Mouse (Mus musculus): ENCODE data around the gene Dync2h1. TPM values are rescaled to one million over a fixed set of nuclear protein-coding genes. Genes with fewer than 3 reads are reported as not detected.
"Not testable (repeated sequence)": the region's sequence is repeated elsewhere in the genome, so short reads cannot be mapped to it uniquely, and the experiment has no call there.

Gene Dync2h1
- polyA plus RNA-seq, 1 experiment from 2014 or later: 20.9 TPM

- Histone ChIP-seq H3K27me3 (ENCODE audit: insufficient read depth, poor library complexity, severe bottlenecking) (no peaks in the 10 kb centered on the region), H3K9me3 (peaks cover 2% of the 10 kb centered on the region; the same call in 1 of the 2 replicates), H3K4me3 (no peak overlapping the region), H3K4me1 (replicated peaks) (no peaks in the 10 kb centered on the region), H3K36me3 (peaks cover 38% of the 10 kb centered on the region), H3K27ac (no peak overlapping the region)
- no peak for DNase-seq (ENCODE audit: low spot score)
These were observed 190.0 kb downstream of the Dync2h1 start for GRCm38 (mm10) chr9:6994275-6994674.

- Histone ChIP-seq H3K4me3 (no peak overlapping the region), H3K4me1 (replicated peaks) (no peaks in the 10 kb centered on the region), H3K27ac (no peak overlapping the region), H3K9me3 (peaks cover 2% of the 10 kb centered on the region; the same call in 1 of the 2 replicates), H3K36me3 (peaks cover 51% of the 10 kb centered on the region), H3K27me3 (ENCODE audit: insufficient read depth, poor library complexity, severe bottlenecking) (no peaks in the 10 kb centered on the region)
- WGBS: 91% methylated on average over 3 of the region's 3 CpGs
- DNase-seq (ENCODE audit: low spot score): no peak
These were observed 195.2 kb downstream of the Dync2h1 start for GRCm38 (mm10) chr9:6988893-6989685.

- Histone ChIP-seq H3K4me3 (no peak overlapping the region), H3K36me3 (peaks cover 44% of the 10 kb centered on the region), H3K9me3 (no peaks in the 10 kb centered on the region), H3K27ac (no peak overlapping the region), H3K27me3 (ENCODE audit: insufficient read depth, poor library complexity, severe bottlenecking) (no peaks in the 10 kb centered on the region), H3K4me1 (replicated peaks) (no peaks in the 10 kb centered on the region)
- 87% methylated on average over 3 of the region's 3 CpGs for WGBS
- no peak for DNase-seq (ENCODE audit: low spot score)
These were observed 198.1 kb downstream of the Dync2h1 start for GRCm38 (mm10) chr9:6986161-6986560.

- Histone ChIP-seq H3K27me3 (ENCODE audit: insufficient read depth, poor library complexity, severe bottlenecking) (no peaks in the 10 kb centered on the region), H3K36me3 (peaks cover 19% of the 10 kb centered on the region)
- 87% methylated on average over 2 of the region's 2 CpGs for WGBS
These were observed 215.1 kb downstream of the Dync2h1 start for GRCm38 (mm10) chr9:6969171-6969570.

GRCm38 (mm10) chr9:6965006-6965405, 219.2 kb downstream of the Dync2h1 start:
- Histone ChIP-seq H3K27me3 (ENCODE audit: insufficient read depth, poor library complexity, severe bottlenecking) (no peaks in the 10 kb centered on the region), H3K4me1 (replicated peaks) (no peaks in the 10 kb centered on the region), H3K36me3 (peaks cover 26% of the 10 kb centered on the region), H3K9me3 (no peaks in the 10 kb centered on the region), H3K27ac (no peak overlapping the region), H3K4me3 (no peak overlapping the region)
- WGBS: 90% methylated on average over 3 of the region's 3 CpGs
- DNase-seq (ENCODE audit: low spot score): no peak

More at GRCm38 (mm10) chr9:6969171-6969570, 215.1 kb downstream of the Dync2h1 start:
- H3K4me3 ChIP-seq: no peak overlapping the region
- H3K9me3 ChIP-seq: no peaks in the 10 kb centered on the region
- H3K4me1 ChIP-seq (replicated peaks): no peaks in the 10 kb centered on the region
- no peak overlapping the region for H3K27ac ChIP-seq
- no peak for DNase-seq (ENCODE audit: low spot score)

- H3K27ac ChIP-seq: no peak overlapping the region
- peaks cover 21% of the 10 kb centered on the region; the same call in 1 of the 2 replicates for H3K36me3 ChIP-seq
- no peak for DNase-seq (ENCODE audit: low spot score)
- no peaks in the 10 kb centered on the region for H3K4me1 ChIP-seq (replicated peaks)
- H3K9me3 ChIP-seq: no peaks in the 10 kb centered on the region
- H3K4me3 ChIP-seq: no peak overlapping the region
- WGBS: 92% methylated on average over 2 of the region's 2 CpGs
- no peaks in the 10 kb centered on the region for H3K27me3 ChIP-seq (ENCODE audit: insufficient read depth, poor library complexity, severe bottlenecking)
These were observed 225.9 kb downstream of the Dync2h1 start for GRCm38 (mm10) chr9:6958311-6958710.

GRCm38 (mm10) chr9:6927399-6928035, 256.7 kb downstream of the Dync2h1 start:
- DNase-seq (ENCODE audit: low spot score): no peak
- WGBS: 49% methylated on average over 1 of the region's 1 CpGs
- no peak overlapping the region for H3K27ac ChIP-seq
- peaks cover 24% of the 10 kb centered on the region for H3K36me3 ChIP-seq
- H3K4me1 ChIP-seq (replicated peaks): no peaks in the 10 kb centered on the region
- no peaks in the 10 kb centered on the region for H3K9me3 ChIP-seq
- H3K4me3 ChIP-seq: no peak overlapping the region
- no peaks in the 10 kb centered on the region for H3K27me3 ChIP-seq (ENCODE audit: insufficient read depth, poor library complexity, severe bottlenecking)

- H3K4me1 ChIP-seq (replicated peaks): no peaks in the 10 kb centered on the region
- no peaks in the 10 kb centered on the region for H3K27me3 ChIP-seq (ENCODE audit: insufficient read depth, poor library complexity, severe bottlenecking)
- no peak overlapping the region for H3K4me3 ChIP-seq
- no peak overlapping the region for H3K27ac ChIP-seq
- WGBS: 94% methylated on average over 1 of the region's 1 CpGs
- H3K36me3 ChIP-seq: no peaks in the 10 kb centered on the region
- H3K9me3 ChIP-seq: no peaks in the 10 kb centered on the region
- DNase-seq (ENCODE audit: low spot score): no peak
These were observed 270.8 kb downstream of the Dync2h1 start for GRCm38 (mm10) chr9:6913471-6913870.

- not testable (repeated sequence) for H3K9me3 ChIP-seq; H3K27me3 ChIP-seq (ENCODE audit: insufficient read depth, poor library complexity, severe bottlenecking); DNase-seq (ENCODE audit: low spot score); H3K4me1 ChIP-seq (replicated peaks); H3K36me3 ChIP-seq; H3K4me3 ChIP-seq; H3K27ac ChIP-seq
- WGBS: 63% methylated on average over 4 of the region's 4 CpGs
These were observed 273.7 kb downstream of the Dync2h1 start for GRCm38 (mm10) chr9:6910537-6910936.

GRCm38 (mm10) chr9:6901620-6902019, 282.6 kb downstream of the Dync2h1 start:
- Histone ChIP-seq H3K27me3 (ENCODE audit: insufficient read depth, poor library complexity, severe bottlenecking) (no peaks in the 10 kb centered on the region), H3K4me3 (no peak overlapping the region), H3K36me3 (no peaks in the 10 kb centered on the region), H3K4me1 (replicated peaks) (no peaks in the 10 kb centered on the region), H3K9me3 (peaks cover 1% of the 10 kb centered on the region; the same call in 1 of the 2 replicates), H3K27ac (no peak overlapping the region)
- 89% methylated on average over 1 of the region's 1 CpGs for WGBS
- DNase-seq (ENCODE audit: low spot score): no peak

GRCm38 (mm10) chr9:6891331-6891730, 292.9 kb downstream of the Dync2h1 start:
- Histone ChIP-seq H3K27me3 (ENCODE audit: insufficient read depth, poor library complexity, severe bottlenecking) (no peaks in the 10 kb centered on the region), H3K27ac (no peak overlapping the region), H3K4me1 (replicated peaks) (no peaks in the 10 kb centered on the region), H3K9me3 (no peaks in the 10 kb centered on the region), H3K36me3 (no peaks in the 10 kb centered on the region), H3K4me3 (no peak overlapping the region)
- no peak for DNase-seq (ENCODE audit: low spot score)

- Histone ChIP-seq H3K4me3 (no peak overlapping the region), H3K4me1 (replicated peaks) (no peaks in the 10 kb centered on the region), H3K36me3 (no peaks in the 10 kb centered on the region), H3K27ac (no peak overlapping the region), H3K27me3 (ENCODE audit: insufficient read depth, poor library complexity, severe bottlenecking) (no peaks in the 10 kb centered on the region), H3K9me3 (0 out of 2 replicates have a peak, but pooled peaks cover 3% of the 10 kb centered on the region)
- WGBS: 90% methylated on average over 1 of the region's 1 CpGs
- no peak for DNase-seq (ENCODE audit: low spot score)
These were observed 302.9 kb downstream of the Dync2h1 start for GRCm38 (mm10) chr9:6881187-6881984.
